Comparison of ENCODE assay signal across 8 mouse cellular contexts in the genomic region with DNA sequence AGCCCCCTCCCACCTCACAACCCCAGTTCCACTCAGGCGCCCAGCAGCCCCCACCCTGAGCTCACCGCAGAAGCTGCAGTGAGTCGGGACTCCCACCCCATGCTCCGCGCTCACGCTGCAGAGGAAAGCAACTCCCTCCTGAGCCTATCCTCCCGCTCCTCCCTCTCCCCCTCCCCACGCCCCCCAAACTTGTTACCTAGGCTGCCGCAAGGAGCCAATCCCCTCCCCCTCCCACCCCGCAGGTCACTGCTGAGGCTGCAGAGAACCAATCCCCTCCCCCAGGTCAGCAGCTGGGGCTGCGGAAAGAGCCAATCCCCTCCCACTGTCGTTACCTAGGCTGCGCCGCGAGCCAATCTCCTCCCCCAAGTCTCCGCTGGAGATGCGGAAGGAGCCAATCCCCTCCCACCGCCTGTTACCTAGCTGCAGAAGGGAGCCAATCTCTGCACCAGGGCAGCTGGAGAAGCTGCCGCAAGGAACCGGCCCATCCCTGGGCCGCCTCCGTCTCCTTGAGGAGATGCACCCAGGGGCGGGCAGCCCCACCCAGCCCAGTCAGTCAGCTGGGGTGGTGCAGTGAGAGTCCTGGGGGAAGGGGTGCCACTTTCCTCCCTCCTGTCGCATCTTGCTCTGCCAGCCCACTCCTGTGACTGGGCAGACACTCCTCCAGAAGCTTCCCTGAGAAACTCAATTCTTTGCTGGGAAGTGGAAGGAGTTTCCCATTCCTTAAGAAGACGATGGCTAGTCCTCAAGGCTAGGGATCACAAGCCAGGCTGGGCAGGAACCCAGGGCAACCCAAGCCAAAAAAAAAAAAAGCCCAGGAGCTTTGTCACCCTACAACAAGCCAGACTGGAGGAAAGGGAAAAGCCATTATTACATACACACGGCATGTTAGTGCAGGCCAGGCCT. TPM values are rescaled to one million over a fixed set of nuclear protein-coding genes. Genes with fewer than 3 reads are reported as not detected.
DNase-seq lines count a peak whose midpoint lies in the region; ATAC-seq and TF ChIP-seq lines count a peak whose summit lies in the region.

No protein-coding gene starts in this region.

- H3K4me1 ChIP-seq in ES-E14 (ENCODE audit: control insufficient read depth in 2 of 2, insufficient read depth in 2 of 2, low read length in 2 of 2, poor library complexity in 1 of 2), result peaks cover 9 to 33% of the 10 kb centered on the region in 2 experiments
- peaks cover 48% of the 10 kb centered on the region for H3K4me1 ChIP-seq in forebrain, embryonic 14.5 days (ENCODE audit: control insufficient read depth, insufficient read depth, low read length)
- peaks cover 55% of the 10 kb centered on the region for H3K4me1 ChIP-seq in liver, postnatal 0 days (ENCODE audit: insufficient read depth)
- peaks cover 65% of the 10 kb centered on the region for H3K4me1 ChIP-seq in neural tube, embryonic 13.5 days (replicated peaks)

- under 1% methylated on average over 26 of the region's 26 CpGs for WGBS in forebrain, embryonic 14.5 days
- WGBS in liver, postnatal 0 days (ENCODE audit: insufficient replicate concordance), result 4% methylated on average over 23 of the region's 26 CpGs
- WGBS in neural tube, embryonic 13.5 days, result under 1% methylated on average over 20 of the region's 26 CpGs

- peak; percentile 93 for ATAC-seq in forebrain, embryonic 14.5 days
- ATAC-seq in liver, postnatal 0 days, result peak; percentile 79
- peak; percentile 91 for ATAC-seq in neural tube, embryonic 13.5 days (ENCODE audit: low read depth)

- no peak for TF ChIP-seq EP300 in liver, postnatal 0 days (IDR thresholded peaks at IDR 0.05; ENCODE audit: low read depth)

- H3K36me3 ChIP-seq in ES-E14 (ENCODE audit: control insufficient read depth, insufficient read depth, low read length, poor library complexity, severe bottlenecking), result peaks cover 49% of the 10 kb centered on the region
- peaks cover 61% of the 10 kb centered on the region for H3K36me3 ChIP-seq in forebrain, embryonic 14.5 days (ENCODE audit: control insufficient read depth, insufficient read depth, low read length)
- peaks cover 36% of the 10 kb centered on the region for H3K36me3 ChIP-seq in liver, postnatal 0 days (replicated peaks; ENCODE audit: insufficient read depth, low read length)
- peaks cover 49% of the 10 kb centered on the region for H3K36me3 ChIP-seq in neural tube, embryonic 13.5 days

- H3K27me3 ChIP-seq in forebrain, embryonic 14.5 days (replicated peaks; ENCODE audit: control insufficient read depth, insufficient read depth, low read length), result no peaks in the 10 kb centered on the region
- no peaks in the 10 kb centered on the region for H3K27me3 ChIP-seq in liver, postnatal 0 days (ENCODE audit: insufficient read depth, low read length)
- no peaks in the 10 kb centered on the region for H3K27me3 ChIP-seq in neural tube, embryonic 13.5 days

- intact Hi-C loops in heart, postnatal 25 days (cut with DNase I), result loop anchor here (2.0 kb wide), 2 partner anchors 25 to 37 kb away; no protein-coding TSS in a partner anchor

- no peaks in the 10 kb centered on the region for H3K9me3 ChIP-seq in ES-E14 (ENCODE audit: control insufficient read depth, insufficient read depth, low read depth, low read length)
- no peaks in the 10 kb centered on the region for H3K9me3 ChIP-seq in forebrain, embryonic 14.5 days (replicated peaks; ENCODE audit: control insufficient read depth, low read length)
- no peaks in the 10 kb centered on the region for H3K9me3 ChIP-seq in liver, postnatal 0 days (ENCODE audit: low read length)
- H3K9me3 ChIP-seq in neural tube, embryonic 13.5 days, result no peaks in the 10 kb centered on the region

- peak overlapping the region; percentile 75 for H3K9ac ChIP-seq in ES-E14 (ENCODE audit: insufficient read depth, low read depth, low read length, poor library complexity, severe bottlenecking)
- peak overlapping the region; percentile 66 for H3K9ac ChIP-seq in forebrain, embryonic 14.5 days (ENCODE audit: low read length)
- peak overlapping the region; percentile 56 for H3K9ac ChIP-seq in liver, postnatal 0 days (replicated peaks)
- H3K9ac ChIP-seq in neural tube, embryonic 13.5 days, result peak overlapping the region; percentile 76

- H3K4me2 ChIP-seq in forebrain, embryonic 14.5 days (ENCODE audit: low read length), result peak overlapping the region; percentile 92
- H3K4me2 ChIP-seq in liver, postnatal 0 days (ENCODE audit: low read depth, low read length), result peak overlapping the region; percentile 88
- peak overlapping the region; percentile 97 for H3K4me2 ChIP-seq in neural tube, embryonic 13.5 days

- no peak for TF ChIP-seq CTCF in liver, postnatal 0 days (IDR thresholded peaks at IDR 0.05; ENCODE audit: low read depth)

- H3K27ac ChIP-seq in ES-E14 (ENCODE audit: insufficient read depth, low read depth, low read length, poor library complexity, severe bottlenecking), result peak overlapping the region; percentile 67
- peak overlapping the region; percentile 86 for H3K27ac ChIP-seq in forebrain, embryonic 14.5 days (ENCODE audit: low read depth, low read length)
- H3K27ac ChIP-seq in liver, postnatal 0 days (ENCODE audit: low read depth), result peak overlapping the region; percentile 66
- H3K27ac ChIP-seq in neural tube, embryonic 13.5 days (replicated peaks), result peak overlapping the region; percentile 92

- H3K4me3 ChIP-seq in ES-E14 (ENCODE audit: insufficient read depth in 1 of 2, low read depth in 1 of 2, low read length in 2 of 2, poor library complexity in 1 of 2, severe bottlenecking in 1 of 2), result peak overlapping the region; percentile 61 to 90
- H3K4me3 ChIP-seq in forebrain, embryonic 14.5 days (ENCODE audit: low read depth, low read length), result peak overlapping the region; percentile 43
- H3K4me3 ChIP-seq in liver, postnatal 0 days (ENCODE audit: low read depth, low read length), result peak overlapping the region; percentile 53
- peak overlapping the region; percentile 57 for H3K4me3 ChIP-seq in neural tube, embryonic 13.5 days

- in situ Hi-C loops in ES-E14 (cut with MboI; ENCODE audit: low sequenced_read_pairs in 2 of 2, unreplicated experiment in 2 of 2), result no loop called here

- peak; percentile 98 for DNase-seq in ES-E14 (ENCODE audit: low read depth, low spot score)
- peak; percentile 86 for DNase-seq in cerebellum, adult 11 months
- peak; percentile 96 for DNase-seq in forebrain, embryonic 14.5 days (ENCODE audit: low spot score)
- DNase-seq in heart, postnatal 25 days (ENCODE audit: low spot score), result peak; percentile 72
- DNase-seq in layer of hippocampus, adult 11-12 months (ENCODE audit: low spot score), result peak; percentile 84
- DNase-seq in liver, postnatal 0 days, result peak; percentile 89
- DNase-seq in telencephalon, adult 2 months (ENCODE audit: low read depth, low spot score), result peak; percentile 97

TF ChIP-seq in ES-E14, 5 proteins besides CTCF, POLR2A, EP300 and RAD21:
- no peak for TF ChIP-seq ZC3H11A (IDR thresholded peaks at IDR 0.05; ENCODE audit: borderline replicate concordance, low read depth, low read length)
- TF ChIP-seq CHD2 (IDR thresholded peaks at IDR 0.05; ENCODE audit: low read depth, low read length), result peak; percentile 92

RNA-seq across cellular contexts. Expression of gene Nfe2l1, which starts 5.6 kb away (rescaled TPM):
- total RNA-seq in ES-E14 (2012; rRNA removed), result 166 and 208 TPM in 2 replicates
- polyA plus RNA-seq in forebrain, embryonic 14.5 days (2014; fragmentation: Nextera tagmentation; extraction: Ambion mirVana), result 28.0 and 38.6 TPM in 2 replicates
- total RNA-seq in heart, postnatal 25 days (2021), result 100 to 1,000 TPM; 346 to 370 TPM
- 17.6 and 22.1 TPM in 2 replicates for polyA plus RNA-seq in liver, postnatal 0 days (2015; fragmentation: Nextera tagmentation; extraction: Ambion mirVana)
- 66.2 and 66.5 TPM in 2 replicates for polyA plus RNA-seq in neural tube, embryonic 13.5 days (2015; fragmentation: Nextera tagmentation; extraction: Ambion mirVana)

RNA-seq across cellular contexts. Expression of gene Copz2, which starts 25.5 kb away (rescaled TPM):
- 2.5 and 5.5 TPM in 2 replicates for total RNA-seq in ES-E14 (2012; rRNA removed)
- polyA plus RNA-seq in forebrain, embryonic 14.5 days (2014; fragmentation: Nextera tagmentation; extraction: Ambion mirVana), result 14.7 and 15.0 TPM in 2 replicates
- total RNA-seq in heart, postnatal 25 days (2021), result 10 to 100 TPM; 33.4 to 37.5 TPM
- polyA plus RNA-seq in liver, postnatal 0 days (2015; fragmentation: Nextera tagmentation; extraction: Ambion mirVana), result 51.0 and 55.5 TPM in 2 replicates
- 36.6 and 43.2 TPM in 2 replicates for polyA plus RNA-seq in neural tube, embryonic 13.5 days (2015; fragmentation: Nextera tagmentation; extraction: Ambion mirVana)

RNA-seq across cellular contexts. Expression of gene Cbx1, which starts 35.2 kb away (rescaled TPM):
- total RNA-seq in ES-E14 (2012; rRNA removed), result 112 and 153 TPM in 2 replicates
- polyA plus RNA-seq in forebrain, embryonic 14.5 days (2014; fragmentation: Nextera tagmentation; extraction: Ambion mirVana), result 94.8 and 99.7 TPM in 2 replicates
- 10 to 100 TPM; 36.6 to 39.0 TPM for total RNA-seq in heart, postnatal 25 days (2021)
- 20.7 and 24.9 TPM in 2 replicates for polyA plus RNA-seq in liver, postnatal 0 days (2015; fragmentation: Nextera tagmentation; extraction: Ambion mirVana)
- 91.6 and 95.1 TPM in 2 replicates for polyA plus RNA-seq in neural tube, embryonic 13.5 days (2015; fragmentation: Nextera tagmentation; extraction: Ambion mirVana)

RNA-seq across cellular contexts. Expression of gene Snx11, which starts 46.8 kb away (rescaled TPM):
- 55.6 and 57.6 TPM in 2 replicates for total RNA-seq in ES-E14 (2012; rRNA removed)
- 17.6 and 21.6 TPM in 2 replicates for polyA plus RNA-seq in forebrain, embryonic 14.5 days (2014; fragmentation: Nextera tagmentation; extraction: Ambion mirVana)
- total RNA-seq in heart, postnatal 25 days (2021), result 10 to 100 TPM; 12.1 to 13.4 TPM
- 7.0 and 7.5 TPM in 2 replicates for polyA plus RNA-seq in liver, postnatal 0 days (2015; fragmentation: Nextera tagmentation; extraction: Ambion mirVana)
- 78.0 and 84.2 TPM in 2 replicates for polyA plus RNA-seq in neural tube, embryonic 13.5 days (2015; fragmentation: Nextera tagmentation; extraction: Ambion mirVana)

Comparison
In these comparisons a context has a peak if more than half of its experiments do, and no peak if none do; other contexts are left out.
1. Peak in every context shown above with its lines: DNase-seq, ATAC-seq, H3K4me3 ChIP-seq and H3K27ac ChIP-seq.